30 mouse cellular contexts compared by ENCODE assay signal in genomic region chr1:105012616-105013015, GRCm38 (mm10).
DNase-seq lines count a peak whose midpoint lies in the region; ATAC-seq lines count a peak whose summit lies in the region.
"Had no signal": no experiment of that assay in that cellular context is flagged by ENCODE, and none has a peak within 500 bp of the region (broad histone marks: within the 10 kb centered on the region; RNA-seq: fewer than 3 reads in every experiment).

No protein-coding gene starts in this region.

- no peak for ATAC-seq in midbrain, embryonic 14.5 days (ENCODE audit: low FRiP score, low TSS enrichment)
- no peak for ATAC-seq in midbrain, embryonic 15.5 days (replicated peaks)
- ATAC-seq: inflammation-experienced regulatory T-cells, adult 6 months had no signal

- peak; percentile 9 for DNase-seq in embryo, embryonic 11 days
- DNase-seq in embryo, embryonic 10 days (ENCODE audit: low spot score): no peak
- DNase-seq in midbrain, embryonic 14.5 days: peak; percentile 18
- peak; percentile 69 for DNase-seq in ZHBTc4 (ENCODE audit: low read depth, low spot score)
- DNase-seq in heart, postnatal 25 days (ENCODE audit: low spot score): no peak
- DNase-seq in adrenal gland, adult 8-10 months: no peak
- DNase-seq: adrenal gland, postnatal 25 days; cerebellum, adult 18-20 months; cerebellum, postnatal 25 days; gastrocnemius, postnatal 25 days; heart, adult 11 months; heart, postnatal 36 days; kidney, adult 11 months; kidney, postnatal 14 days; layer of hippocampus, adult 9-11 months; liver; lung, adult 2 months; lung, postnatal 10 days; right cerebral cortex, postnatal 4 days; thymus, adult 18-20 months; thymus, postnatal 25 days had no signal

- no peaks in the 10 kb centered on the region for H3K27me3 ChIP-seq in midbrain, embryonic 14.5 days (ENCODE audit: control insufficient read depth, insufficient read depth, low read length)
- H3K27me3 ChIP-seq in midbrain, embryonic 15.5 days (replicated peaks): no peaks in the 10 kb centered on the region
- H3K27me3 ChIP-seq: heart, embryonic 15.5 days; hindbrain, embryonic 15.5 days had no signal

- H3K36me3 ChIP-seq in midbrain, embryonic 14.5 days (ENCODE audit: control insufficient read depth, insufficient read depth, low read length): no peaks in the 10 kb centered on the region
- no peaks in the 10 kb centered on the region for H3K36me3 ChIP-seq in midbrain, embryonic 15.5 days (replicated peaks)
- H3K36me3 ChIP-seq: heart, embryonic 10.5 days; heart, embryonic 15.5 days; hindbrain, embryonic 15.5 days had no signal

- H3K27ac ChIP-seq in midbrain, embryonic 14.5 days (replicated peaks; ENCODE audit: low read depth, low read length): no peak overlapping the region
- H3K27ac ChIP-seq in midbrain, embryonic 15.5 days: no peak overlapping the region
- H3K27ac ChIP-seq: heart, embryonic 10.5 days; heart, embryonic 15.5 days; hindbrain, embryonic 15.5 days; liver, embryonic 14.5 days; macrophage; stomach, postnatal 0 days had no signal

- H3K4me3 ChIP-seq in midbrain, embryonic 14.5 days (replicated peaks; ENCODE audit: low read depth, low read length): no peak overlapping the region
- H3K4me3 ChIP-seq in midbrain, embryonic 15.5 days: no peak overlapping the region
- H3K4me3 ChIP-seq: erythroblast, embryonic 14.5 days; heart, embryonic 10.5 days; heart, embryonic 15.5 days; hindbrain, embryonic 15.5 days had no signal

- no peak overlapping the region for H3K9ac ChIP-seq in midbrain, embryonic 14.5 days (replicated peaks; ENCODE audit: low read length)
- H3K9ac ChIP-seq in midbrain, embryonic 15.5 days: no peak overlapping the region
- H3K9ac ChIP-seq: heart, embryonic 15.5 days; hindbrain, embryonic 15.5 days; liver, embryonic 14.5 days had no signal

- 5% methylated on average over 2 of the region's 2 CpGs for WGBS in midbrain, embryonic 14.5 days
- 2% methylated on average over 2 of the region's 2 CpGs for WGBS in midbrain, embryonic 15.5 days

- H3K4me2 ChIP-seq in midbrain, embryonic 14.5 days (ENCODE audit: low read length): no peak overlapping the region
- no peak overlapping the region for H3K4me2 ChIP-seq in midbrain, embryonic 15.5 days
- H3K4me2 ChIP-seq: heart, embryonic 15.5 days; hindbrain, embryonic 15.5 days had no signal

- no peaks in the 10 kb centered on the region for H3K9me3 ChIP-seq in midbrain, embryonic 14.5 days (ENCODE audit: control insufficient read depth, low read length)
- no peaks in the 10 kb centered on the region for H3K9me3 ChIP-seq in midbrain, embryonic 15.5 days
- H3K9me3 ChIP-seq: heart, embryonic 10.5 days; heart, embryonic 15.5 days; hindbrain, embryonic 15.5 days had no signal

- no peaks in the 10 kb centered on the region for H3K4me1 ChIP-seq in midbrain, embryonic 14.5 days (ENCODE audit: control insufficient read depth, insufficient read depth, low read length)
- no peaks in the 10 kb centered on the region for H3K4me1 ChIP-seq in midbrain, embryonic 15.5 days
- H3K4me1 ChIP-seq: heart, embryonic 10.5 days; heart, embryonic 15.5 days; hindbrain, embryonic 15.5 days had no signal

- intact Hi-C loops in heart, postnatal 25 days (cut with DNase I): no loop called here

Comparison
In these comparisons a context has a peak if more than half of its experiments do, and no peak if none do; other contexts are left out.
1. DNase-seq: peak in embryo, embryonic 11 days (single experiment), midbrain, embryonic 14.5 days (single experiment) and ZHBTc4 (single experiment); none in embryo, embryonic 10 days (single experiment), heart, postnatal 25 days (single experiment) and adrenal gland, adult 8-10 months (single experiment).